Mouse (Mus musculus) MEL (cell line): ENCODE data around the gene Med12l.

Source experiments
- CHD1 ChIP-seq: IDR thresholded peaks from 2 replicates; pipeline ENCODE4 v1.6.1; 2012; ENCODE audit warnings: low read depth, mild to moderate bottlenecking, inconsistent platforms, low read length, improper control_type of control experiment
- CTCF ChIP-seq, 3 experiments: IDR thresholded peaks in 2 of 3; conservative IDR thresholded peaks in 1 of 3; 2 replicates each; pipeline ENCODE4 v1.5.1; 2011 to 2012; ENCODE audit warnings: low read length in 3 of 3, low read depth in 2 of 3, mild to moderate bottlenecking in 2 of 3, improper control_type of control experiment in 1 of 3, inconsistent platforms in 1 of 3, mixed read lengths in 1 of 3, moderate library complexity in 1 of 3; ENCODE audit not compliant: control insufficient read depth in 1 of 3, insufficient read depth in 1 of 3, poor library complexity in 1 of 3, severe bottlenecking in 1 of 3
- EP300 ChIP-seq, 2 experiments: IDR thresholded peaks; 2 replicates each; pipeline ENCODE4 v1.6.1; 2011; ENCODE audit warnings: improper control_type of control experiment in 2 of 2, low read length in 2 of 2, low read depth in 1 of 2, mild to moderate bottlenecking in 1 of 2
- GATA1 ChIP-seq: IDR thresholded peaks from 2 replicates; pipeline ENCODE4 v1.6.1; 2011; ENCODE audit warnings: low read depth, low read length, improper control_type of control experiment
- HCFC1 ChIP-seq: IDR thresholded peaks from 2 replicates; pipeline ENCODE4 v1.6.1; 2012; ENCODE audit warnings: low read depth, mild to moderate bottlenecking, inconsistent platforms, low read length, improper control_type of control experiment, moderate library complexity
- MAFK ChIP-seq: IDR thresholded peaks from 2 replicates; pipeline ENCODE4 v1.6.1; 2011; ENCODE audit warnings: low read depth, mild to moderate bottlenecking, low read length, improper control_type of control experiment, borderline replicate concordance
- MAX ChIP-seq: IDR thresholded peaks from 2 replicates; pipeline ENCODE4 v1.6.1; 2011; ENCODE audit warnings: low read length, improper control_type of control experiment
- MAZ ChIP-seq: IDR thresholded peaks from 2 replicates; pipeline ENCODE4 v1.6.1; 2012; ENCODE audit warnings: low read depth, mild to moderate bottlenecking, inconsistent platforms, low read length, improper control_type of control experiment
- POLR2A ChIP-seq, 2 experiments: IDR thresholded peaks; 2 replicates each; pipeline ENCODE4 v1.6.1; 2011 to 2012; ENCODE audit warnings: low read length in 2 of 2, mild to moderate bottlenecking in 2 of 2, control low read depth in 1 of 2, improper control_type of control experiment in 1 of 2, low read depth in 1 of 2, moderate library complexity in 1 of 2; ENCODE audit not compliant: control insufficient read depth in 1 of 2, insufficient read depth in 1 of 2, poor library complexity in 1 of 2
- POLR2AphosphoS5 ChIP-seq: IDR thresholded peaks from 2 replicates; pipeline ENCODE4 v1.6.1; 2012; ENCODE audit warnings: low read depth, borderline replicate concordance, mild to moderate bottlenecking, inconsistent platforms, low read length, moderate library complexity, mixed read lengths
- RAD21 ChIP-seq: IDR thresholded peaks from 2 replicates; pipeline ENCODE4 v1.6.1; 2011; ENCODE audit warnings: mild to moderate bottlenecking, low read depth, low read length, improper control_type of control experiment
- USF2 ChIP-seq, 2 experiments: IDR thresholded peaks; 2 replicates each; pipeline ENCODE4 v1.6.1; 2011 to 2012; ENCODE audit warnings: improper control_type of control experiment in 2 of 2, low read length in 2 of 2, borderline replicate concordance in 1 of 2, inconsistent platforms in 1 of 2, low read depth in 1 of 2, mild to moderate bottlenecking in 1 of 2; ENCODE audit not compliant: insufficient read depth in 1 of 2
- ZC3H11A ChIP-seq: IDR thresholded peaks from 2 replicates; pipeline ENCODE4 v1.6.1; 2012; ENCODE audit warnings: low read depth, mild to moderate bottlenecking, inconsistent platforms, low read length, improper control_type of control experiment

- TF ChIP-seq GATA1 (no peak), CTCF (IDR thresholded peaks at IDR 0.05 in 2 of 3, conservative IDR thresholded peaks at IDR 0.05 in 1 of 3; ENCODE audit: control insufficient read depth in 1 of 3, insufficient read depth in 1 of 3, low read depth in 2 of 3, low read length in 3 of 3, poor library complexity in 1 of 3, severe bottlenecking in 1 of 3) (no peak), USF2 (IDR thresholded peaks at IDR 0.05; ENCODE audit: borderline replicate concordance in 1 of 2, insufficient read depth in 1 of 2, low read depth in 1 of 2, low read length in 2 of 2) (no peak), MAFK (no peak), CHD1 (no peak), MAX (no peak), RAD21 (no peak), MAZ (no peak), EP300 (IDR thresholded peaks at IDR 0.05; ENCODE audit: low read depth in 1 of 2, low read length in 2 of 2) (no peak), HCFC1 (no peak), ZC3H11A (no peak), POLR2AphosphoS5 (no peak), POLR2A (IDR thresholded peaks at IDR 0.05; ENCODE audit: control insufficient read depth in 1 of 2, insufficient read depth in 1 of 2, low read depth in 1 of 2, low read length in 2 of 2, poor library complexity in 1 of 2) (no peak)
Observed at GRCm38 (mm10) chr3:59021236-59021635, 15.6 kb downstream of the Med12l start.
